Mouse (Mus musculus): ENCODE measurements around the gene Lct. TPM values are rescaled to one million over a fixed set of nuclear protein-coding genes. Genes with fewer than 3 reads are reported as not detected.

Lct gene
- total RNA-seq, 2 experiments from 2014 or later: 1.7 to 2.7 TPM

Other genes with a start within 250 kb of the Lct start
- gene Zranb3, start 225.3 kb downstream of the Lct start, total RNA-seq (2021): 1 to 10 TPM; 6.9 to 7.6 TPM
- 100 to 1,000 TPM; 419 to 573 TPM for gene R3hdm1, start 225.0 kb downstream of the Lct start, total RNA-seq (2021)
- gene Ubxn4, start 84.4 kb downstream of the Lct start, total RNA-seq (2021): 10 to 100 TPM; 43.1 to 48.9 TPM
- 1 to 10 TPM; 5.3 to 6.2 TPM for gene Mcm6, start 31.3 kb upstream of the Lct start, total RNA-seq (2021)
- 10 to 100 TPM; 50.2 to 50.3 TPM for gene Dars, start 89.0 kb upstream of the Lct start, total RNA-seq (2021)